9 mouse cellular contexts compared by ENCODE assay signal in the genomic region with DNA sequence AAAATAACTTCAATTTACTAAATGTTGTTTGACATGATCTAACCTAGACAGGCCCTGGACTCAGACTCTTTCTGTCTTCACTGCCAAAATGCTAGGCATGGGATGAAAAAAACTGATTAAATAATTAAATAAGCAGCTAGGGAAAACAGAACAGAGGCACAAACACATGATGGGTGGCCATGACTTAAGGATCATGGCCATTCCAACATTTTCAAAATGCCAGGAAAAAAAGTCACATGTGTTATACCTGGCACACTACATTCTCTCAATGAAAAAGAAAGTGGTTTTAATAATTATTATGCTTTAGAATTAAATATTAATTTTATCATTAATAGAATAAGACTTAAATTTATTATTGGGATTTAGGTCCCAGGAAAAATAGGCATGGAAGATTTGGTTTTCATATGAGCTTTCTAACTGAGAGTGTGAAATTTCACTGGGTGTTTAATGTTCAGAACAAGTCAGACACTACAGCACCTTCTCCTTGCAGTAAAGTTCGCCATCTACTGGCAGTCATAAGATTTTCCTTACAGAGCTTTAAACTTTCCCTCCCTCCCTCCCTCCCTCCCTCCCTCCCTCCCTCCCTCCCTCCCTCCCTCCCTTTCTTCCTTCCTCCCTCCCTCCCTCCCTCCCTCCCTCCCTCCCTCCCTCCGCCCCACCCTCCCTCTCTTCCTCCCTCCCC. TPM values are rescaled to one million over a fixed set of nuclear protein-coding genes. Genes with fewer than 3 reads are reported as not detected.
DNase-seq lines count a peak whose midpoint lies in the region; ATAC-seq and TF ChIP-seq lines count a peak whose summit lies in the region.
"Had no signal": no experiment of that assay in that cellular context is flagged by ENCODE, and none has a peak within 500 bp of the region (broad histone marks: within the 10 kb centered on the region; RNA-seq: fewer than 3 reads in every experiment).

No protein-coding gene starts in this region.

- H3K79me2 ChIP-seq in liver, adult 2 months (ENCODE audit: control insufficient read depth, insufficient read depth, low read length): no peaks in the 10 kb centered on the region

- no peaks in the 10 kb centered on the region for H3K27me3 ChIP-seq in liver, adult 2 months (ENCODE audit: control insufficient read depth, insufficient read depth, low read length)
- H3K27me3 ChIP-seq in hindbrain, embryonic 15.5 days: no peaks in the 10 kb centered on the region
- H3K27me3 ChIP-seq: embryonic facial prominence, embryonic 13.5 days had no signal

- peak; percentile 80 for ATAC-seq in hindbrain, embryonic 15.5 days (ENCODE audit: low FRiP score, low read depth)

- no peak for TF ChIP-seq POLR2A in liver, adult 2 months (IDR thresholded peaks at IDR 0.05; ENCODE audit: extremely low read depth, insufficient read depth, low read length)

- no peaks in the 10 kb centered on the region for H3K9me3 ChIP-seq in hindbrain, embryonic 15.5 days
- H3K9me3 ChIP-seq: embryonic facial prominence, embryonic 13.5 days had no signal

- no peak overlapping the region for H3K27ac ChIP-seq in liver, adult 2 months (replicated peaks; ENCODE audit: insufficient read depth, low read depth, low read length)
- no peak overlapping the region for H3K27ac ChIP-seq in hindbrain, embryonic 15.5 days (replicated peaks)
- H3K27ac ChIP-seq: embryonic facial prominence, embryonic 13.5 days had no signal

- peak; percentile 13 for DNase-seq in liver, adult 2 months (ENCODE audit: extremely low read depth, low read depth, low spot score)
- DNase-seq in liver: no peak
- peak; percentile 12 for DNase-seq in c-Kit-positive CD71-negative TER-119-negative erythroid progenitor cells, embryonic 14.5 days (ENCODE audit: low read depth)
- peak; percentile 73 for DNase-seq in retina, embryonic 14.5 days (ENCODE audit: low spot score)
- no peak for DNase-seq in lung, postnatal 36 days
- no peak for DNase-seq in cerebellum, adult 8-10 months
- no peak for DNase-seq in heart, postnatal 25 days (ENCODE audit: low spot score)

- intact Hi-C loops in heart, postnatal 25 days (cut with DNase I): no loop called here

- no peaks in the 10 kb centered on the region for H3K4me1 ChIP-seq in liver, adult 2 months (ENCODE audit: control insufficient read depth, insufficient read depth, low read length)
- no peaks in the 10 kb centered on the region for H3K4me1 ChIP-seq in hindbrain, embryonic 15.5 days (replicated peaks)
- H3K4me1 ChIP-seq: embryonic facial prominence, embryonic 13.5 days had no signal

- H3K36me3 ChIP-seq in liver, adult 2 months (ENCODE audit: control insufficient read depth, insufficient read depth, low read length): no peaks in the 10 kb centered on the region
- no peaks in the 10 kb centered on the region for H3K36me3 ChIP-seq in hindbrain, embryonic 15.5 days
- H3K36me3 ChIP-seq: embryonic facial prominence, embryonic 13.5 days had no signal

- 18% methylated on average over 1 of the region's 2 CpGs for WGBS in liver, adult 2 months
- 5% methylated on average over 1 of the region's 2 CpGs for WGBS in hindbrain, embryonic 15.5 days

- TF ChIP-seq CTCF in liver, adult 2 months (IDR thresholded peaks at IDR 0.05; ENCODE audit: low read depth, low read length): no peak

- H3K4me3 ChIP-seq in liver, adult 2 months (ENCODE audit: insufficient read depth, low read depth, low read length): no peak overlapping the region
- no peak overlapping the region for H3K4me3 ChIP-seq in hindbrain, embryonic 15.5 days
- H3K4me3 ChIP-seq: embryonic facial prominence, embryonic 13.5 days had no signal

- no peak overlapping the region for H3K9ac ChIP-seq in liver, adult 2 months (ENCODE audit: low read depth, low read length)
- no peak overlapping the region for H3K9ac ChIP-seq in hindbrain, embryonic 15.5 days
- H3K9ac ChIP-seq: embryonic facial prominence, embryonic 13.5 days had no signal

- H3K4me2 ChIP-seq in hindbrain, embryonic 15.5 days: no peak overlapping the region
- H3K4me2 ChIP-seq: embryonic facial prominence, embryonic 13.5 days had no signal

RNA-seq across cellular contexts. Expression of gene Crb1, which starts 36.6 kb away (rescaled TPM):
- total RNA-seq in liver, adult 2 months (2014; rRNA removed): not detected in 2 replicates
- polyA plus RNA-seq in liver, adult 2 months (2012; rRNA removed): not detected in 2 replicates
- 1.4 and 1.5 TPM in 2 replicates for polyA plus RNA-seq in hindbrain, embryonic 15.5 days (2015; fragmentation: Nextera tagmentation; extraction: Ambion mirVana)
- total RNA-seq in heart, postnatal 25 days (2021): under 1 TPM; 0.25 to 0.52 TPM
- polyA plus RNA-seq: embryonic facial prominence, embryonic 13.5 days had no signal

Comparison
In these comparisons a context has a peak if more than half of its experiments do, and no peak if none do; other contexts are left out.
1. DNase-seq: peak in liver, adult 2 months (single experiment), c-Kit-positive CD71-negative TER-119-negative erythroid progenitor cells, embryonic 14.5 days (single experiment) and retina, embryonic 14.5 days (single experiment); none in liver (single experiment), lung, postnatal 36 days (single experiment), cerebellum, adult 8-10 months (single experiment) and heart, postnatal 25 days (single experiment).